Mouse (Mus musculus) heart, postnatal 10 days (tissue): ENCODE data around the gene Pimreg. TPM values are rescaled to one million over a fixed set of nuclear protein-coding genes. Genes with fewer than 3 reads are reported as not detected.
A peak's percentile ranks its signal among the peaks of the same experiment; 100 is the strongest.

Experiments
- DNase-seq, 2 experiments: peaks; one replicate each; pipeline ENCODE4 v3.0.0; 2021
- intact Hi-C: fragments of 180-260 bp; cut with DNase I; formaldehyde crosslinking; loops from one replicate; pipeline ENCODE4 v1.15.1; 2025
- total RNA-seq, 2 experiments: library from RNA; stranded (reverse); gene quantifications; 2 replicates each; pipeline ENCODE4 v1.2.3; 2021

Gene Pimreg
- total RNA-seq: 10 to 100 TPM; 14.3 to 17.7 TPM

DNA sequence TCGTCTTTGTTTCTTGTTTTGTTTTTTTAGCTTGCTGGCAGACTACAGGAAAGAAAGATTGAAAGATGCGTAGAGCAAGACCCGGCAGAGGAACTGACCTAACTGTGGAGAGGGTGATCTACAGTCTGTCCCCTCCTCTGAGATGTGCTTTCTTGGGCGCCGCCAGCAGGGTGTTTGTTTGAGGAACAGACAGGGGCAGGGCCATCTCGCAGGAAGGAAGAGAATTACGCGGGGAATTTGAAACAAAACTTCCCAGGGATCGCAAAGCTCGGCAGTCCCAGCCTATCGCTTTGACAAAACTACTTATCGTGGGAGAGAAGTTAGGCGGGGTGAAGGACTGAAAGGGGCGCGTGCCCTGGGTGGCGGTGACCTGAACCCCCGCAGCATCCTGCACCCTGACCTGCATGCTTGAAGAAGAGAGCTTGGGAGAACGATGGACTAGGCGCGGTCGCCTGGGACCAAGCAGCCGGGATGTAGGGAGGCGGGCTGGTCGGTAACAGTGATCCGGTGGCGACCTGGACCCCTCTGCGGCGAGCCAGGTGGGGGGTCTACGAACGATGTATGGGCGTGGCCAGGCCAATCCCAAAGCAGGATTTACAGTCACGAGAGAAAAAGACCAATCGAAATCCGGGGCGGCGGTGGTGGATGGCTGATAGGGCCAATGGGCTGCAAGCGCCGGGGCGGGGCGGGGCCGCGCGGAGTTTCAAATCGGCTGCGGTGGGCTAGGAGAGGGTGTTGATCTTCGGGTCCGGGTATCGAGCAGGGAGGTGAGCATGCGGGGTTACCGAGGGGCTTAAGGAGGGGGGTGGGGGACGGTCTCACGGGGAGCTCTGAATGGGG, at the start of gene Pimreg:
Gene Pimreg (plus strand): TSS at position 265 of the 840 bp plus-strand sequence.
- intact Hi-C loops: no loop called here
- peak; percentile 90 to 91 for DNase-seq

DNA sequence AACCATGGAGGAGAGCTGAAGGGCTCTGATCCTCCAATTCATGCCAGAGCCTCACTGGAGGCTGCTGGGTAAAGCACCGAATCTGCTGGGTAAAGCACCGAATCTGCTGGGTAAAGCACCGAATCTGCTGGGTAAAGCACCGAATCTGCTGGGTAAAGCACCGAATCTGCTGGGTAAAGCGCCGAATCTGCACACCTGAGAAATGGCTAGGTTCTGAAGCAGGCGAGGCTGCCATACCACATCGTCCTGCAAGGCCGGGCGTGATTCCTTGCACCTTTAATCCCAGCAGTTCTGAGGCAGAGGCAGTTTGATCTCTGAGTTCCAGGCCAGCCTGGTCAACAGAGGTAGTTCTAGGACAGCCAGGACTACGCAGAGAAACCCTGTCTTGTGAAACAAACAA, 49.4 kb upstream of the Pimreg start:
- intact Hi-C loops: no loop called here
- DNase-seq: no peak

DNA sequence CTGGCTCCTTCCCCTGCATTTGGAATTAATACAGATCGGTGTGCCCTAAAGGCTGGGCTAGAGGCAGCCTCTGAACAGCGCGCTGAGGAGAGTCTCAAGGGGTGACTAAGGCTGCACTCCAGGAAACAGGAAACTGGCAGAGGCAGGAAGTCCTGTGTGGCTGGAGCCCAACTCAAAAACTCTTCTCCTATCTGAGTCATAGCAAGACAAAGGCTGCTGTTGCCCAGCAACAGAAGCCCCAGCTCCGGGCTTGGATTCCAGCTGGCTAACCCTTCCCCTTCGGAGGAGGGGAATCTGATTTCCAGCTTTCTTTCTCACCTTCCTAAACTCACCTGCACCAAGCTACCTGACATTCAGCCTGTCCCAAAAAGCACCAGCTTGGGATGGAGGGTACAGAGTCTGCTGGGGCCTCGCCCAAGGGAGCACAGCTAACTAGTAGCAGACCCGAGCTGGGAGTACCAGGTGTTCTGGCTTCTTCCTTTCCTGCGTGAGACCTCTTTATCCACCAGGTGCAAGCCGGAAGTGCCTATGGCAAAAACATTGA, 45.8 kb upstream of the Pimreg start:
- DNase-seq: peak; percentile 82
- intact Hi-C loops: no loop called here

DNA sequence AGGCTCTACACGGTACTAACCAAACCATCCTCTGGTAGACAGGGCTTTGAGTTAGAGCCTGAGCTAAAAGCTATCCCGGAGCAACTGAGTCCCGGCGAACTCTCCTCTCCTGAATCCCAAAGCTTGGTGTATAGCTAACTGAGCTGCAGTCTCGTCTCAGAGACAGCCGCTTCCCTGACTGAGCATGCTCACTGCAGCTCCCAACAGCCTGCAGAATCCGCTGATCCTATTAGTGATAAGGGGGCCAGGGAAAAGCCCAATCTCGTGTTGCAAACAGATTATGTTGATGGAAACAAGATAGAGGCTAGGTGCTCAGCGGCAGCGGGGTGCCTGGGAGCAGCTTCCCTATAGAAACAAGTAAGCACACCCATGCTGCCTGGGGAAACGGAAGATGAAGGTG, 45.0 kb upstream of the Pimreg start:
- intact Hi-C loops: no loop called here

DNA sequence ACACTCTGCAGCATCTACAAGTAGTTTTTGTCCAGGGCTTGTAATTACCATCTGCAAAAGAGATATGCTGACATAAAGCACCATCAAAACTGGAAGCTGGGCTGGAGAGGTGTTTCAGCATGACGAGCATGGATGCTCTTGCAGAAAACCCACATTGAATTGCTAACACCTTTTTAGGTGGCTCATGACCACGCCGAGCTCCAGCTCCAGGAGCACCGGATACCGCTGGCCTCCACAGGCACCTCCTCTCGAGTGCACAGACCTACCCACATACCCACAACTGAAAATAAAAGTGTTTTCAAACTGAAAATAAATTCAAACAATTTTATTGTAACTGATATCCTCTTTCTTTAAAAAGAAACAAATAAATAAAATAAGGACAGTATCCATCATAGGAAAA, 41.6 kb upstream of the Pimreg start:
- DNase-seq: no peak
- intact Hi-C loops: no loop called here

More for the DNA sequence above, 45.0 kb upstream of the Pimreg start:
- DNase-seq: no peak

DNA sequence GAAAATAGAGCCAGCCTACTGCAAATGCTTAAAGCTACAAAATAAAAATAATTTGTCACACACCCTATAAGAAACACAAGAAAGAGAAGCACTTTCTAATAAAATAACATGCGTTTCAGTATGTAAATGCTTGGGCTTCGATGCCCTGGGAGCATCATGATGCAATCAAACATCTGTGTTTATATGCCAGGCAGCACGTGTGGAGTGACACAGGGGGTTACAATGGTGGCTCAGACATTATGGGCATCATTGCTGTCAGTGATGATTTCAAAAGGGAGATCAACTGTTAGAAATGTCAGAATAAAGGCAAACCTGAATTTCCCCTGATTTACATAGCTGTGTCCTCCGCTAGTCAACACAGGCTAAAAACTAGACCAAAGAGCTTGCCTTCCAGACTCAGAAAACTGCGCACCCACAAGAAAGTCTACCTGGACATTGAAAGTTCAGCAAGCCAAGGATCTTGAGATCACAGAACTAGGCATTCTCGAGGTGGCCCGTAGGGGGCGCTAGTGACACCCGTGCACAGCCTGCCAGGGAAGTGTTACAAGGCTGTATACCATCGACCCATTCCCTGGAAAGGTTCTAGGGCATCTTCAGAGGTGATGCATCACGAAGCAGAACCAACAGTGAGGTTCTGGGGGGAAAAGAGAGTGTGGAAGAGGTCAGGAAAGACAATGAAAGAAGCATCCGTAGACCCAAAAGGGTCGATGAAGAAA, 39.5 kb upstream of the Pimreg start:
- intact Hi-C loops: no loop called here
- peak; percentile 14 to 39 for DNase-seq

DNA sequence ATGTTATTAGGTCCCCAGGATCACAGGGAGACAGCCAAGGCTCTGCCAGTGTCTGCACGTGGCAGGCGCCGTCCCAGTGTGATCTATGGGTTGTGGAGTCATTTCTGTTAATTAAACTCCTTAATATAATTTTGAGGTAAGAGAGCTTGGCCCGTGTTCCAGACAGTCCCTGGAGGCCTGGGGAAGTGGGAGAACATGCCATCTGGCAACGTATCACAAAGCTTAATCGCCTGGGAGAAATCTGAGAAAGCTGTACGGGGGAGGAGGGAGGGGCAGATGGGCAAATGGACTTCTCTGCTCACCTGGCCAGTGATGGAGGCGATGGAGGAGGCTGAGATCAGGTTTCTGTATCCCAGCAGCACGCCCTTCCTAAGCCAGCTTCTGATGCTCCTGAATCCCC, 38.7 kb upstream of the Pimreg start:
- no peak for DNase-seq
- intact Hi-C loops: no loop called here

DNA sequence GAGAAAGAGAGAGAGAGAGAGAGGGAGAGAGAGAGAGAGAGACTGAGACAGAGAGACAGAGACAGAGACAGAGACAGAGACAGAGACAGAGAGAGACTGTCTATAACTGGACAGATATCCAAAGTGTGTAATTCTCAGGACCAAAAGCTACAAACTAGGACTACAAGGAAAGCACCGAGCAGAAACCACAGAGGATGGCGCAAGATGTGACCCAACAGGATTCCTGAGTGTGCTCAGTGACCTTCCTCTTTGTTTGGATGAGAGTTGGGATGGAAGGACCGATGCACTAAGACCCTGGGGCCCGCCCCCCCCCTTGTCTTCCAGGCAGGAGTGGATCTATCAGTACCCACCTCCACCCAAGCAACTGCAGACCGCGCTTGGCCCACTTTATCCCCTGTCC, 36.3 kb upstream of the Pimreg start:
- intact Hi-C loops: no loop called here
- no peak for DNase-seq

DNA sequence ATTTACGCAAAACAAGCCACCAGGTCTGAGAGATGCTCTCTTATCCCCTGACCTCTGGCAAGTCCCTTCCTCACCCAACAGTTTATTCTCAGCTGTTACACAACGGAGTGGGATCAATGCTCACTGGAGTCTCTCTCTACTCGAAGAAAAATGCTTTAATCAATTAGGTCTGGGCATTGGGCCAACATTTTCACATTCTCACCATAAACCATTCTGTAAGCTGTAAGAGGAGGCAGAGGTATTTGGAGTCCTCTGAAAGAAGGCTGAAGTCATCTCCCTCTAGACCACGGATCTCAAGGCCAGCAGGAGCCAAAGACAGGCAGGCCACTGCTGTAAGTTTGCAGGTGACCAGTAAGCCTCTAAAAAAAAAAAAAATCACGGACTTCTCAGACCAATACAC, 31.5 kb upstream of the Pimreg start:
- intact Hi-C loops: no loop called here

DNA sequence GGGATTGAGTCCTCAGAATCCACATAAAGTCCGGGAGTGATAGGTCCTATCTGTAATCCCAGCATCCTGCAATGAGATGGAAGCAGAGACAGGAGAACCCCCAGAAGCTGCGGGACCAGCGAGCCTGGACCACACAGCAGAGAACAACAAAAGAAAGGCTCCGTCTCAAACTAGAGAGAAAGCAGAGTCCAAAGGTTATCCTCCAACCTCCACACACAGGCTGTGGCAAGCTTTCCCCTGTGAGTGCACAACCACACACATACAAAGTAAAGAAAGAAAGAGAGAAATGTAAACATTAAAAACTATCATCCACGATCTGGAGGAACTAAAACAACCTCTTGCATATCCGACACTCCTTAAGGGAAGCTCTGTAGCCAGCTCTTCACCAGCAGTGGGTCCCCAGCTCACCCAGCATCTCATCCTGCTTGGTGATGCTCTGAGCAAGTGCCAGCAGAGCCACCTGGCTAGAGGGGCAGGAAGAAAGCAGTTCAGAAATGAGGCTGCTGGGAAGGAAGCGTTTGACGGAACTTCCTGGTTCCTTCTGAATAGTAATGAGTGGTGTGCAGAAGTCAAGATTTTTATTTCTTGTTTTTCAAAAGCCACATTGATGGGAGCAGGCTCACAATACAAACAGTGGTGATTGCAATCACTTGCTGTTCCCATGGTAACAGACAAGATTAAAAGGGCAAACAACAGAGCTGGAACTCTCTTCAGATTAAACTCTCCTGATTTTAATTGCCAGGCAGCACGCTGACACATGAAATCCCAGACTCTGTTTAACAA, 30.7 kb upstream of the Pimreg start:
- DNase-seq: no peak
- intact Hi-C loops: no loop called here

More for the DNA sequence above, 31.5 kb upstream of the Pimreg start:
- DNase-seq: no peak

DNA sequence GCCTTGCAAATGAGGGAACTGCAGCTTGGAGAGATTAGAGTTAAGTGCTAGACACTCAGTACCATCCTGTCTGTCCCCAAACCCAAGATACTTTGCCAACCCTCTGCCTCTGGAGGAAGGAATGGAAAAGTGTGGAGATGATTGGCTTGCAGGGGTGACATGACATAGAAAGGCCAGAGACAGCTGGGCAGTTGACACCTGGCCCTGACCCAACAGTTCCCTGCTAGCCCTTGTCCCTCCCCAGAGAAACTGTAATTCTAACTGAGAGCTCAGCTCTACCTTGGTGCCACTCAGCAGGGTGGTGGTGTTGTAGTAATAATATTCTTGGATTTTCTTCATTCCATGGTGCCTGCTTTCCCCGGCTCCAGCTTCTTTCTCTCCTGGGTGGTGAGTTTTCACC, 29.9 kb upstream of the Pimreg start:
- intact Hi-C loops: no loop called here
- no peak for DNase-seq

DNA sequence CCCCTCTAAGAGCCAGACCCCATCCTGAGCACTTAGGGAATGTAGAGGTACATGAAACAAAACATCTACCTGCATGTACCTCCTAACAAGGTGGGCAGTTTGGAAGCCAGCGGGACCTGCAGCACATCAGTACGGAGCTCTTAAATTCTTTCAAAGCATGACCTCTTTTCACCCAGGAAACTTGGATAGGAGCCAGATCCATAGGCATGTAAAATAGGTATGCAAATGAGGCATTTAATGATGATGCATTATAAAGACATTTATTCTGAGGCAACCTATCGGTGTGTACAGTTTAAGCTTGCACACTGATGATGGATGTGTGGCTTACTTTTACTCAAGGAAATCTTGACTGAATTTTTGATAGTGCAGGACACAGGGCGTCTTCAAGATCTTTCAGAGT, 27.2 kb upstream of the Pimreg start:
- intact Hi-C loops: no loop called here
- no peak for DNase-seq

DNA sequence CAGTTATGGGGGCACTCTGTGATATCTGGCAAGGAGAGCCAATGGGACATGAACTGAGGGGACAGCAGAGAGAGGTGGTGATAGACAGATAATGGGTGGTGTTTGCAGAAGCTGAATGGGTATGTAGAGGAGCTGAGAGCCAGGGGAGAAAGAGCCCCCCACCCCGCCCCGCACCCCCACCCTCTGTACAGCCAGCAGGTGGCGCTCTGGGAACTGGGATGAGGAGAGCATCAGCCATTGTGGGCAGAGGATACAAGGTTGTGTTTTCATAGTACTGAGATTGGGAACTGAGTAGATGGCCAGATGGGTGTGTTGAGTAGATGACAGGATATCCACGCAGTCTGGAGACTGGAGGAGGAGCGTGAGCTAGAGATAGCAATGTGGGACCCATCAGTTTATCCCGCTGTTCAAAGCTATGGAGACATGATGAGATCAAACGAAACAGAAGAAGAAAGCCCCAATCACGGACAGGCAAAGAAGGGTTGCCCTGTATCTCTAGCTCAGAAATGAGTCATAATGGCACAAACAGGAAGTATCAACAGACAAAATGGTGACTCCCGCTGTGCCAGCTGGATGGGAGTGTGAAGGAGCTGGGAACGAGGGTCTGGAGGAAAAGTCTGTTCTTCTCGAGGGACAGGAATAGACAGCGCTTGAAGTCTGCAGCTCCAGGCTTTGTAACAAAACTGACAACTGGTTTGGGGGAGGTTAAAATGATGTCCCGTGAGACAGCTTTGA, 25.1 kb upstream of the Pimreg start:
- no peak for DNase-seq
- intact Hi-C loops: no loop called here

DNA sequence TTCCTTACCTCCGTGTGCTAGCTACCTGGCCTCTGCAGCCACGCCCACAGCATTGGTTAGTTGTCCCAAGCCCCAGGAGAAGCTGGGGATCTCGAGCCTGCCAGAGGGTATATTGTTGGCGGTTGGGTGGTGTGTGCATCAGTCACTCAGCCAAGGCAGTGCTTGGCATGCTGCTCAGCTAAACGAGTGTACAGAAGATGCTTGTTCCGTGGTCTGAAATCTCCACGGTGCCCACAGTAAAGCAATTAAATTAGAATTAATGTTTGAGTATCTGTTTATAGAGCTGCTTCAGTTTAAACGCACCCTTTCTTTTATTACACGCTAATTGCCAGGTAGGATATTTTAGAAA, 24.6 kb upstream of the Pimreg start:
- no peak for DNase-seq
- intact Hi-C loops: no loop called here

DNA sequence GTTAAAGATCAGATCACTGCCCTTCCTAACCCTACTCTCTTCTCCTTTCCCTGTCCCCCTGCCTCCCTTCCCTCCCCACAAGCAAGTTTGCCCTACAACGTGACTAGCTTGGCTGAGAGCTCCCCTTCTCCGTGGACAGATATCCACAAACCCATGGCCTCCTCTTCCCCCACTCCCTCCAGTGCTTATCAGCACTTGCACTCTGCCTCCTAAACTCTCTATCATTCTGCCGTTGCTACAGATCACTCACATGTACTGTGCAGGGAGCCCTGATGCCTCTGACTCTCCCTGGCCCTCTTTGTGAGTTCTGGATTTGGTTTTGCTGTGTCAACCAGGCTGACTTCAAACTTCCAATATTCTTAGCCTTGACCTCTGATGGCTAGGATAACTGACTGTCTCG, 20.8 kb upstream of the Pimreg start:
- DNase-seq: no peak
- intact Hi-C loops: loop anchor here (5.0 to 10.0 kb wide), 3 partner anchors 176 to 684 kb away; no protein-coding TSS in a partner anchor

DNA sequence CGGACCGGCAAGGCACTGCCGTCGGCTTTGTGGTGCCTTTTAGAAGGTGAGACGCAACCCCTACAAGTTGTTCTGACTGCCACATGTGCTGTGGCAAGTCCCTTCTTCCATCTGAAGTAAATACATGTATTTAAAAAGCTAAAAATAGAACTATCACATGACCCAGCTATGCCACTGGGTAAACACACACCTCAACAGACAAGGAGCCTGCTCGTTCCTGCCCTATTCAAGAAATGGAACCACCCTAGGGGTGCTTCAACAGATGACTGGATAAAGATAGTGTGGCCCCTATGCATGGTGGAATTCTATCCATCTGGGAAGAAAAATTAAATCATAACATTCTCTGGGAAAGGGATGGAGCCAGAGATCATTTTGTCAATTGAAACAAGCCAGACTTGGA, 19.0 kb upstream of the Pimreg start:
- intact Hi-C loops: loop anchor here (5.0 to 10.0 kb wide), 3 partner anchors 178 to 686 kb away; no protein-coding TSS in a partner anchor
- DNase-seq: no peak

DNA sequence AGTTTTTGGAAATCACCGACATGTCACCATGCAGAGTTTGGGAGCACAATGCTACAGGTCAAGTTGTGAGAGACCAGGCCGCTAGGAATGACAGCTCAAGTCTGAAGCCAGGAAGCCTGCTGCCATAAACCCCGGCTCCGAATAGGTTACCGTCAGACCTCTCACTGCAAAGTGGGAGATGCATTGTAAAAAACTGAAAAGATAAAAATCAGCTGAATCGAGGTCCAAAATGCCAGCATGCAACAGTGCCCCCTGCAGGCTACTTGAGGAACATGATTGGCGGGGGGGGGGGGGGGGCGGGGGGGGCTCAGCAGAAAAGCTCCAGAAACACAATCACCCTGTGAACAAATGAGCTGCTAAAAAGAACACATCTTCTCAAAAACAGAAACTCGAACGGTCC, 18.3 kb upstream of the Pimreg start:
- DNase-seq: peak in 1 of 2 experiments; percentile 43
- intact Hi-C loops: loop anchor here (5.0 to 10.0 kb wide), 3 partner anchors 179 to 686 kb away; no protein-coding TSS in a partner anchor

DNA sequence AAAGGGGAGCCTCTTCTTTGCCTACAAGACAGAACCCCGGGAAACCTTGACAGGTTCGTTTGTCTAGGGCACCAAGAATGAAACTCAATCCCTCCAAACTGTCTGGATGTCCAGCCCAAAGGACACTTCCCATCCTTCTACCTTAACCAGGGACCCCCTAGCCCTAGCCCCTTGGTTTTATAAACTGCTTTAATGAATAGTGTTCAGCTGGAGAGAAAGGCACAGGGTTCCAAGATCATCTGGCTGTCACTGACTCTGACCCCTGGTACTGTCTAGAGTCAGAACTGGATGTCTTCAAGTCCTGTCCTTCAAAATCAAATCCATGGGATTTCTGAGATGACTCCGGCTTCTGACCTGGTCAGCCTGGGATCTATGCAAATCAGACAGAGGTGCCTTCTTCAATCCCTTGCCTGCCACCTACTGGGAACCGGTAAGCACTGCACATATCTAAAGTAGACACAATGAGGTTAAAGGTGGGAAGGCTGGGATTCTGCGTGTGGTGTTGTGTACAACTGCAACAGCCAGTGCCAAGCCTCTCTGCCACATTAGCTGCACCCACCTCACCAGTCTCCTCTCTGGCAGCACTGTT, 17.5 kb upstream of the Pimreg start:
- DNase-seq: peak; percentile 72 to 85
- intact Hi-C loops: loop anchor here (1.0 to 10.0 kb wide), 4 partner anchors 33 to 687 kb away; no protein-coding TSS in a partner anchor

DNA sequence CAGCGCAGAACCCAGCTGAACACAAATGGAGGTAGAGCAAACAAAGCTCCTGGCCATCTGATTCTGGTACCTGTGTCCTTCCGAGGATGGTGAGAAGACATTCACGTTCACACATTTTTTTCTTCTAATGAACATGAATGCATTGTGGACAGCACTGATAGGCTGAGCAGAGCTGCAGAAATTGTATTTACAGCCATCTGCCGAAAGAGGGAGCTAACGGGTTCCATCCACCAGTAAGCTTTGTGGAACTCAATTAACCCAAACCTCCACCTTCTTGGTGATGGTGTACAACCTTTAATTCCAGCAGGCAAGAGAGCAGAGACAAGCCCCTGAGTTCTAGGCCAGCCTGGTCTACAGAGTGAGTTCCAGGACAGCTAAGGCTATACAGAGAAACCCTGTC, 16.0 kb upstream of the Pimreg start:
- intact Hi-C loops: loop anchor here (10.0 kb wide), 1 partner anchor 181 kb away; no protein-coding TSS in a partner anchor

DNA sequence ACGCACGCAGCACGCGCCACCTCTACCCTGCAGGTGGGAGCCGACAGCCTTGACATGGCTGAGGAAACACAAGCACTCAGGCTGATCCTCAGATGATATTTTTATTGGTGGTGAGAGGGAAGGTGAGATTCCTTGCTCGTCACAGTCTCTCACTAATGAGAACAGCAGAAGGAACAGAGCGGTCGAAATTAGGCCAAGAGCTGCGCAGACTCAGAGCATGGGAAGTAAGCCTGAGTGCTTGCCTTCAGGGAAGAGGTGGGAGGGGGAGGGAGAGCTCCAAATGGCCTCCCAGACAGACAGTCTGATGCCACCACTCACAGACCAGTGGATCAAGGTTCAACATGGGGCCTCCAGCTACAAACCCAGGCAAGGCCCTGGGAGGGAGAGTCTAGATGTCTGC, 15.3 kb upstream of the Pimreg start:
- DNase-seq: no peak
- intact Hi-C loops: loop anchor here (10.0 kb wide), 1 partner anchor 182 kb away; no protein-coding TSS in a partner anchor

More for the DNA sequence above, 16.0 kb upstream of the Pimreg start:
- DNase-seq: peak in 1 of 2 experiments; percentile 34
